ENCODE assay signal across 8 mouse cellular contexts in genomic region chr6:113890023-113890857, GRCm38 (mm10).
DNase-seq lines count a peak whose midpoint lies in the region; ATAC-seq and TF ChIP-seq lines count a peak whose summit lies in the region.

No protein-coding gene starts in this region.

- no peak for DNase-seq in heart, adult 2 months
- peak; percentile 69 for DNase-seq in cerebellum, adult 9-10 months
- no peak for DNase-seq in lung, postnatal 0 days (ENCODE audit: low spot score)
- DNase-seq in ovary, postnatal 14 days (ENCODE audit: low spot score) = no peak
- DNase-seq in spleen, postnatal 4 days (ENCODE audit: low spot score in 2 of 2) = no peak

- intact Hi-C loops in heart, adult 2 months (cut with DNase I) = no loop called here

- no peak for TF ChIP-seq EP300 in heart, adult 2 months (IDR thresholded peaks at IDR 0.05; ENCODE audit: insufficient read depth, low read depth, low read length)
- TF ChIP-seq EP300 in lung, postnatal 0 days (IDR thresholded peaks at IDR 0.05) = no peak

- no peak overlapping the region for H3K27ac ChIP-seq in heart, embryonic 13.5 days (replicated peaks)
- H3K27ac ChIP-seq in heart, adult 2 months = no peak overlapping the region
- peak overlapping the region; percentile 89 for H3K27ac ChIP-seq in hindbrain, embryonic 16.5 days (ENCODE audit: low read depth, low read length)
- peak overlapping the region; percentile 87 for H3K27ac ChIP-seq in midbrain, embryonic 16.5 days (ENCODE audit: low read length)
- H3K27ac ChIP-seq in lung, postnatal 0 days (ENCODE audit: low read length) = no peak overlapping the region

- no peak for TF ChIP-seq POLR2A in heart, adult 2 months (IDR thresholded peaks at IDR 0.05; ENCODE audit: insufficient read depth, low read depth, low read length)

- no peak for TF ChIP-seq CTCF in heart, adult 2 months (IDR thresholded peaks at IDR 0.05)
- TF ChIP-seq CTCF in lung, postnatal 0 days (IDR thresholded peaks at IDR 0.05) = no peak

- H3K36me3 ChIP-seq in heart, embryonic 13.5 days = no peaks in the 10 kb centered on the region
- H3K36me3 ChIP-seq in heart, adult 2 months (ENCODE audit: control insufficient read depth, insufficient read depth, low read length) = no peaks in the 10 kb centered on the region
- no peaks in the 10 kb centered on the region for H3K36me3 ChIP-seq in hindbrain, embryonic 16.5 days (ENCODE audit: control insufficient read depth, insufficient read depth, low read length)
- H3K36me3 ChIP-seq in midbrain, embryonic 16.5 days (ENCODE audit: control insufficient read depth, insufficient read depth, low read length) = no peaks in the 10 kb centered on the region
- H3K36me3 ChIP-seq in lung, postnatal 0 days (ENCODE audit: insufficient read depth, low read length) = no peaks in the 10 kb centered on the region

- no peaks in the 10 kb centered on the region for H3K79me2 ChIP-seq in heart, adult 2 months (replicated peaks; ENCODE audit: control insufficient read depth, insufficient read depth, low read length)

- H3K27me3 ChIP-seq in heart, embryonic 13.5 days (replicated peaks) = peaks cover 81% of the 10 kb centered on the region
- peaks cover 6% of the 10 kb centered on the region; the same call in 1 of the 2 replicates for H3K27me3 ChIP-seq in heart, adult 2 months (ENCODE audit: control insufficient read depth, insufficient read depth, low read length)
- H3K27me3 ChIP-seq in hindbrain, embryonic 16.5 days (replicated peaks; ENCODE audit: control insufficient read depth, insufficient read depth, low read length) = no peaks in the 10 kb centered on the region
- no peaks in the 10 kb centered on the region for H3K27me3 ChIP-seq in midbrain, embryonic 16.5 days (ENCODE audit: control insufficient read depth, insufficient read depth, low read depth, low read length)
- H3K27me3 ChIP-seq in lung, postnatal 0 days (replicated peaks; ENCODE audit: insufficient read depth, low read length) = peaks cover 23% of the 10 kb centered on the region

- no peak for ATAC-seq in heart, embryonic 13.5 days (ENCODE audit: extremely low read depth, insufficient number of reproducible peaks, low FRiP score, low TSS enrichment)
- ATAC-seq in hindbrain, embryonic 16.5 days = peak; percentile 17
- peak; percentile 21 for ATAC-seq in midbrain, embryonic 16.5 days
- ATAC-seq in lung, postnatal 0 days = no peak

- H3K9me3 ChIP-seq in heart, embryonic 13.5 days = no peaks in the 10 kb centered on the region
- H3K9me3 ChIP-seq in hindbrain, embryonic 16.5 days (ENCODE audit: control insufficient read depth, low read length) = no peaks in the 10 kb centered on the region
- H3K9me3 ChIP-seq in midbrain, embryonic 16.5 days (replicated peaks; ENCODE audit: control insufficient read depth, low read length, poor library complexity, severe bottlenecking) = no peaks in the 10 kb centered on the region
- no peaks in the 10 kb centered on the region for H3K9me3 ChIP-seq in lung, postnatal 0 days (ENCODE audit: low read length)

- WGBS in heart, embryonic 13.5 days = 23% methylated on average over 16 of the region's 16 CpGs
- WGBS in heart, adult 2 months = 25% methylated on average over 16 of the region's 16 CpGs
- WGBS in hindbrain, embryonic 16.5 days = 7% methylated on average over 16 of the region's 16 CpGs
- WGBS in midbrain, embryonic 16.5 days = 14% methylated on average over 16 of the region's 16 CpGs
- 20% methylated on average over 16 of the region's 16 CpGs for WGBS in lung, postnatal 0 days

- 0 out of 2 replicates have a peak, but pooled peaks cover 2% of the 10 kb centered on the region for H3K4me1 ChIP-seq in heart, embryonic 13.5 days
- H3K4me1 ChIP-seq in heart, adult 2 months (ENCODE audit: control insufficient read depth, insufficient read depth, low read length) = no peaks in the 10 kb centered on the region
- H3K4me1 ChIP-seq in hindbrain, embryonic 16.5 days (ENCODE audit: control insufficient read depth, insufficient read depth, low read depth, low read length) = peaks cover 24% of the 10 kb centered on the region
- H3K4me1 ChIP-seq in midbrain, embryonic 16.5 days (ENCODE audit: control insufficient read depth, insufficient read depth, low read length) = peaks cover 22% of the 10 kb centered on the region
- no peaks in the 10 kb centered on the region for H3K4me1 ChIP-seq in lung, postnatal 0 days (ENCODE audit: insufficient read depth, low read depth, low read length)

- H3K4me2 ChIP-seq in heart, embryonic 13.5 days = peak overlapping the region; percentile 68; the same call in 1 of the 2 replicates
- peak overlapping the region; percentile 86 for H3K4me2 ChIP-seq in hindbrain, embryonic 16.5 days (ENCODE audit: low read length)
- H3K4me2 ChIP-seq in midbrain, embryonic 16.5 days (ENCODE audit: low read length) = peak overlapping the region; percentile 60
- no peak overlapping the region for H3K4me2 ChIP-seq in lung, postnatal 0 days (replicated peaks; ENCODE audit: low read depth, low read length)

- H3K9ac ChIP-seq in heart, embryonic 13.5 days = no peak overlapping the region
- H3K9ac ChIP-seq in heart, adult 2 months (ENCODE audit: low read depth, low read length) = no peak overlapping the region
- H3K9ac ChIP-seq in hindbrain, embryonic 16.5 days (ENCODE audit: low read depth, low read length) = peak overlapping the region; percentile 81
- peak overlapping the region; percentile 83 for H3K9ac ChIP-seq in midbrain, embryonic 16.5 days (ENCODE audit: low read depth, low read length)
- H3K9ac ChIP-seq in lung, postnatal 0 days (replicated peaks; ENCODE audit: low read depth) = no peak overlapping the region

- H3K4me3 ChIP-seq in heart, embryonic 13.5 days = peak overlapping the region; percentile 48
- H3K4me3 ChIP-seq in heart, adult 2 months = no peak overlapping the region
- H3K4me3 ChIP-seq in hindbrain, embryonic 16.5 days (ENCODE audit: low read length) = peak overlapping the region; percentile 69
- H3K4me3 ChIP-seq in midbrain, embryonic 16.5 days (ENCODE audit: low read depth, low read length) = peak overlapping the region; percentile 68
- H3K4me3 ChIP-seq in lung, postnatal 0 days (ENCODE audit: low read depth, low read length) = no peak overlapping the region

Comparison
In these comparisons a context has a peak if more than half of its experiments do, and no peak if none do; other contexts are left out.
1. H3K4me3 ChIP-seq: peak in heart, embryonic 13.5 days (single experiment), hindbrain, embryonic 16.5 days (single experiment) and midbrain, embryonic 16.5 days (single experiment); none in heart, adult 2 months (single experiment) and lung, postnatal 0 days (single experiment).
2. ATAC-seq: peak in hindbrain, embryonic 16.5 days (single experiment) and midbrain, embryonic 16.5 days (single experiment); none in heart, embryonic 13.5 days (single experiment) and lung, postnatal 0 days (single experiment).
3. H3K27ac ChIP-seq: peak in hindbrain, embryonic 16.5 days (single experiment) and midbrain, embryonic 16.5 days (single experiment); none in heart, embryonic 13.5 days (single experiment), heart, adult 2 months (single experiment) and lung, postnatal 0 days (single experiment).
4. H3K9ac ChIP-seq: peak in hindbrain, embryonic 16.5 days (single experiment) and midbrain, embryonic 16.5 days (single experiment); none in heart, embryonic 13.5 days (single experiment), heart, adult 2 months (single experiment) and lung, postnatal 0 days (single experiment).